Mouse (Mus musculus) C2C12 (cell line): Measurements from ENCODE around the gene Nck1.

Experiments
- CEBPB ChIP-seq: IDR thresholded peaks from one replicate; pipeline ENCODE4 v1.6.1; 2011; ENCODE audit warnings: low read depth, mild to moderate bottlenecking, control low read depth, moderate library complexity
- CTCF ChIP-seq: IDR thresholded peaks from one replicate; pipeline ENCODE4 v1.5.1; 2011; ENCODE audit not compliant: control insufficient read depth, insufficient read depth, insufficient read length
- FOSL1 ChIP-seq: IDR thresholded peaks from one replicate; pipeline ENCODE4 v1.8.0; 2011; ENCODE audit warnings: mild to moderate bottlenecking, low read length; ENCODE audit not compliant: poor library complexity, insufficient read depth, severe bottlenecking
- MAX ChIP-seq: IDR thresholded peaks from one replicate; pipeline ENCODE4 v1.6.1; 2011; ENCODE audit warnings: mild to moderate bottlenecking, control low read depth
- MYOD1 ChIP-seq: IDR thresholded peaks from one replicate; pipeline ENCODE4 v1.6.1; 2011; ENCODE audit warnings: low read depth; ENCODE audit not compliant: control insufficient read depth, insufficient read length
- USF1 ChIP-seq: IDR thresholded peaks from one replicate; pipeline ENCODE4 v1.6.1; 2011; ENCODE audit warnings: low read depth, mild to moderate bottlenecking, control low read depth, moderate library complexity

DNA sequence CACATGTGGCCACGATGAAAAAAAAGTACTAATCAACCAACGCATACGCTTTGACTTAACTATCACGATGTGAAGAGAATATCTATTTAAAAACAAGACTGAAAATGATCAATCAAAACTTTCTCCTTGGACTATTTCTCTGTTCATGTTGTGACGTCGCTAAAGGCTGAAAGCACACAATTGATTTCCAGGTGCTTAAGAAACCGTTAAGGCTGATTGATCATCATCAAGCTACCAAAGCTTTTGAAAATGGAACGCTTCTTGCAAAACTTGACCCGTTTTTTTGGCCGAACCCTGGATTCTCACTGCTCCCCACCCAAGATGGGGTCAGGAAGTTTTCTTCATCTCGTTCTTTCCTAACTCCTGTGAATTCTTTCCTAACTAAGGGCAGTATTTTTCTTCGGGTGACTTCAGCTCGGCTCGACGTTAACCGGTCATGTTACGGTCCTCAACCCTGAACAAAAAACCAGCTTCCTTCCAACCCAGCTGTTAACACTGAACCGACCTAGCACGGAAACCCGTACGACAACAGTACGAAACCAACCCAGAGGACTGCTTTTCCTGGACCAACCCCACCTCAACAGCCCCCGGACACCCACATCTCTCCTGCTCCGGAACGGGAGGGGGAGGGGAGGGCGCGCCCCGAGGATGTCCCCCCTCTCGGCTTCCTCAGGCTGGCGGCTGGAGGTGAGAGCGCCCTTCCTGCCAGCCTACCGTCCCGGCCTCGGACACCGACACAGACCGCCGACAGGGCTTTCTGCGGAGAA lies 803 bp downstream of the Nck1 start:
- TF ChIP-seq CTCF (no peak), FOSL1 (no peak), USF1 (no peak), CEBPB (no peak), MYOD1 (no peak), MAX (no peak)
